In the genomic region with DNA sequence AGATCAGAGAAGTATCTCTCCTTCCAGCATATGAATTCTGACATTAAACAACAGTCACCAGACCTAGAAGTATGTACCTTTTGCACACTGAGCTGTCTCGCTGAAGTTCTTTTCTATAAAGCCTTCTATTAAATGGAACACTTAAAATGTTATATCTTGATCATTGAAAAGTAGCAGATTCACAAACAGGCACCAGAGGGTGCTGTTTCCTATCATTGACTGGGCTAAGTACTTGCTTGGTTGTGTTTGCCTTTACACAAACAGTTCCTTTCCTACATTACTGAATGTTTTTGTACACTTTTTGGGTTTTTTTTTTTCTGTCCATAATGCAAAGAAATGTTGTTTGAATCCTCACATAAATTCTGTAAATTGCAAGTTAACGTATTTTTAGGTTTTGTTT, we compare ENCODE assay signal across 8 mouse cellular contexts. TPM values are rescaled to one million over a fixed set of nuclear protein-coding genes. Genes with fewer than 3 reads are reported as not detected.
DNase-seq lines count a peak whose midpoint lies in the region; ATAC-seq and TF ChIP-seq lines count a peak whose summit lies in the region.
"Had no signal": no experiment of that assay in that cellular context is flagged by ENCODE, and none has a peak within 500 bp of the region (broad histone marks: within the 10 kb centered on the region; RNA-seq: fewer than 3 reads in every experiment).

No protein-coding gene starts in this region.

- 85% methylated on average over 2 of the region's 2 CpGs for WGBS in intestine, embryonic 14.5 days
- whole genome bisulfite sequencing in intestine, embryonic 15.5 days: 80% methylated on average over 2 of the region's 2 CpGs
- WGBS in embryonic facial prominence, embryonic 14.5 days: 85% methylated on average over 2 of the region's 2 CpGs

- H3K27me3 ChIP-seq in intestine, embryonic 14.5 days (replicated peaks; ENCODE audit: control insufficient read depth, insufficient read depth, low read length): no peaks in the 10 kb centered on the region
- H3K27me3 ChIP-seq in intestine, embryonic 15.5 days (replicated peaks): no peaks in the 10 kb centered on the region
- no peaks in the 10 kb centered on the region for H3K27me3 ChIP-seq in E14TG2a.4 (ENCODE audit: insufficient read depth, low read length)
- no peaks in the 10 kb centered on the region for H3K27me3 ChIP-seq in embryonic facial prominence, embryonic 14.5 days (replicated peaks; ENCODE audit: control insufficient read depth, insufficient read depth, low read length)
- H3K27me3 ChIP-seq: embryonic facial prominence, embryonic 13.5 days had no signal

- no peak overlapping the region for H3K9ac ChIP-seq in intestine, embryonic 14.5 days (ENCODE audit: low read length)
- H3K9ac ChIP-seq in intestine, embryonic 15.5 days: no peak overlapping the region
- no peak overlapping the region for H3K9ac ChIP-seq in embryonic facial prominence, embryonic 14.5 days (ENCODE audit: low read depth, low read length)
- H3K9ac ChIP-seq: embryonic facial prominence, embryonic 13.5 days had no signal

- peaks cover 9% of the 10 kb centered on the region; the same call in 1 of the 2 replicates for H3K36me3 ChIP-seq in intestine, embryonic 14.5 days (ENCODE audit: control insufficient read depth, insufficient read depth, low read length)
- no peaks in the 10 kb centered on the region for H3K36me3 ChIP-seq in intestine, embryonic 15.5 days
- H3K36me3 ChIP-seq in E14TG2a.4 (ENCODE audit: insufficient read depth, low read length): peaks cover 7% of the 10 kb centered on the region; the same call in 1 of the 2 replicates
- peaks cover 7% of the 10 kb centered on the region; the same call in 1 of the 2 replicates for H3K36me3 ChIP-seq in embryonic facial prominence, embryonic 14.5 days (ENCODE audit: control insufficient read depth, insufficient read depth, low read length)
- H3K36me3 ChIP-seq: embryonic facial prominence, embryonic 13.5 days had no signal

- no peak overlapping the region for H3K27ac ChIP-seq in intestine, embryonic 14.5 days (ENCODE audit: low read depth)
- H3K27ac ChIP-seq in intestine, embryonic 15.5 days: no peak overlapping the region
- H3K27ac ChIP-seq in embryonic facial prominence, embryonic 14.5 days (replicated peaks; ENCODE audit: low read depth, low read length): no peak overlapping the region
- H3K27ac ChIP-seq: embryonic facial prominence, embryonic 13.5 days had no signal

- TF ChIP-seq CTCF in E14TG2a.4 (conservative IDR thresholded peaks at IDR 0.05; ENCODE audit: low read length): peak; percentile 71

- peak; percentile 49 for DNase-seq in intestine, embryonic 14.5 days (ENCODE audit: low spot score)
- peak; percentile 70 for DNase-seq in A20 (ENCODE audit: low read depth, low spot score)
- DNase-seq in embryonic facial prominence, embryonic 14.5 days (ENCODE audit: low spot score): peak; percentile 48
- DNase-seq in urinary bladder, adult 2 months (ENCODE audit: low spot score): no peak

- H3K4me1 ChIP-seq in intestine, embryonic 14.5 days (replicated peaks; ENCODE audit: control insufficient read depth, insufficient read depth, low read length): peaks cover 10% of the 10 kb centered on the region
- H3K4me1 ChIP-seq in intestine, embryonic 15.5 days (replicated peaks): peaks cover 6% of the 10 kb centered on the region
- peaks cover 42% of the 10 kb centered on the region for H3K4me1 ChIP-seq in E14TG2a.4 (replicated peaks; ENCODE audit: low read depth, low read length)
- no peaks in the 10 kb centered on the region for H3K4me1 ChIP-seq in embryonic facial prominence, embryonic 14.5 days (ENCODE audit: control insufficient read depth, insufficient read depth, low read length)

- H3K4me3 ChIP-seq in intestine, embryonic 14.5 days (ENCODE audit: low read depth, low read length): no peak overlapping the region
- no peak overlapping the region for H3K4me3 ChIP-seq in intestine, embryonic 15.5 days (replicated peaks)
- H3K4me3 ChIP-seq in E14TG2a.4 (replicated peaks; ENCODE audit: low read length): no peak overlapping the region
- no peak overlapping the region for H3K4me3 ChIP-seq in embryonic facial prominence, embryonic 14.5 days (ENCODE audit: low read depth, low read length)
- H3K4me3 ChIP-seq: embryonic facial prominence, embryonic 13.5 days had no signal

- no peak for ATAC-seq in intestine, embryonic 14.5 days (replicated peaks; ENCODE audit: low FRiP score, low TSS enrichment, low read depth)
- ATAC-seq in intestine, embryonic 15.5 days: no peak
- ATAC-seq in embryonic facial prominence, embryonic 14.5 days (ENCODE audit: low read depth): no peak
- peak; percentile 64 for ATAC-seq in monocyte, adult 5-6 weeks (replicated peaks; ENCODE audit: insufficient number of reproducible peaks, low FRiP score, low TSS enrichment, poor library complexity, severe bottlenecking)

- no peak overlapping the region for H3K4me2 ChIP-seq in intestine, embryonic 14.5 days (ENCODE audit: low read length)
- H3K4me2 ChIP-seq in intestine, embryonic 15.5 days (replicated peaks): no peak overlapping the region
- H3K4me2 ChIP-seq in embryonic facial prominence, embryonic 14.5 days (ENCODE audit: low read depth, low read length): no peak overlapping the region
- H3K4me2 ChIP-seq: embryonic facial prominence, embryonic 13.5 days had no signal

- no peaks in the 10 kb centered on the region for H3K9me3 ChIP-seq in intestine, embryonic 14.5 days (ENCODE audit: control insufficient read depth, low read length)
- no peaks in the 10 kb centered on the region for H3K9me3 ChIP-seq in intestine, embryonic 15.5 days
- H3K9me3 ChIP-seq in E14TG2a.4 (ENCODE audit: low read length): no peaks in the 10 kb centered on the region
- H3K9me3 ChIP-seq in embryonic facial prominence, embryonic 14.5 days (ENCODE audit: control insufficient read depth, low read length): no peaks in the 10 kb centered on the region
- H3K9me3 ChIP-seq: embryonic facial prominence, embryonic 13.5 days had no signal

RNA-seq across cellular contexts. Expression of gene Lims1, which starts 35.9 kb away (rescaled TPM):
- polyA plus RNA-seq in intestine, embryonic 14.5 days (2014; fragmentation: Nextera tagmentation; extraction: Ambion mirVana): 134 and 156 TPM in 2 replicates
- polyA plus RNA-seq in intestine, embryonic 15.5 days (2015; fragmentation: Nextera tagmentation; extraction: Ambion mirVana): 131 and 143 TPM in 2 replicates
- polyA plus RNA-seq in embryonic facial prominence, embryonic 14.5 days (2014; fragmentation: Nextera tagmentation; extraction: Ambion mirVana): 121 and 135 TPM in 2 replicates
- 106 to 148 TPM (median 112 TPM) in 3 replicates for total RNA-seq in monocyte, adult 5-6 weeks (2017)
- polyA plus RNA-seq in urinary bladder, adult 2 months (2012; rRNA removed): 52.0 and 56.9 TPM in 2 replicates
